Mouse (Mus musculus) intestine, postnatal 0 days (tissue): ENCODE data around the gene Snrk. TPM values are rescaled to one million over a fixed set of nuclear protein-coding genes. Genes with fewer than 3 reads are reported as not detected.

Experiments
- ATAC-seq: fragments of 200-750 bp; cut with Nextera tagmentation; 2 replicates; pipeline ENCODE4 v1.8.0; 2017; ENCODE audit warnings: mild to moderate bottlenecking, moderate TSS enrichment, moderate library complexity
- H3K27ac ChIP-seq: fragments of 300-500 bp; sonication (generic); 2 replicates; pipeline ENCODE4 v1.5.1; 2014; ENCODE audit warnings: mild to moderate bottlenecking, low read depth, low read length, moderate library complexity
- H3K27me3 ChIP-seq: fragments of 300-500 bp; sonication (generic); replicated peaks from 2 replicates; pipeline ENCODE4 v1.6.1; 2014; ENCODE audit warnings: low read length, mixed read lengths; ENCODE audit not compliant: control insufficient read depth, insufficient read depth
- H3K36me3 ChIP-seq: fragments of 300-500 bp; sonication (generic); 2 replicates; pipeline ENCODE4 v1.6.1; 2014; ENCODE audit warnings: mild to moderate bottlenecking, moderate library complexity; ENCODE audit not compliant: control insufficient read depth, insufficient read depth
- H3K4me1 ChIP-seq: fragments of 300-500 bp; sonication (generic); replicated peaks from 2 replicates; pipeline ENCODE4 v1.6.1; 2014; ENCODE audit warnings: antibody characterized with exemption, low read length, mixed read lengths; ENCODE audit not compliant: control insufficient read depth, insufficient read depth
- H3K4me2 ChIP-seq: fragments of 300-500 bp; sonication (generic); replicated peaks from 2 replicates; pipeline ENCODE4 v1.6.1; 2014; ENCODE audit warnings: low read depth, mild to moderate bottlenecking, moderate library complexity
- H3K4me3 ChIP-seq: fragments of 300-500 bp; sonication (generic); 2 replicates; pipeline ENCODE4 v1.5.1; 2014; ENCODE audit warnings: low read depth, low read length
- H3K9ac ChIP-seq: fragments of 300-500 bp; sonication (generic); 2 replicates; pipeline ENCODE4 v1.6.1; 2014; ENCODE audit warnings: mild to moderate bottlenecking, low read depth, low read length
- H3K9me3 ChIP-seq: fragments of 300-500 bp; sonication (generic); 2 replicates; pipeline ENCODE4 v1.6.1; 2016; ENCODE audit warnings: mixed run types; ENCODE audit not compliant: control insufficient read depth
- CTCF ChIP-seq: sonication (generic); IDR thresholded peaks from 2 replicates; pipeline ENCODE4 v1.5.1; 2016; ENCODE audit warnings: low read depth, mild to moderate bottlenecking, control low read depth, antibody characterized with exemption, moderate library complexity
- WGBS: fragments of 180-500 bp; shearing (Covaris S2); extraction: QIAGEN DNeasy Blood & Tissue Kit; methylation state at CpG from one replicate; pipeline ENCODE4 v1.1.7; 2014; 5-methylcytosine and 5-hydroxymethylcytosine counted together
- polyA plus RNA-seq: library from polyadenylated mRNA; unstranded; fragments of >200 nt; fragmentation: Nextera tagmentation; extraction: Ambion mirVana; gene quantifications from 2 replicates; pipeline ENCODE4 v1.2.1, GENCODE M21; 2015

Gene Snrk
- polyA plus RNA-seq, 1 experiment from 2014 or later, result 35.4 TPM

DNA sequence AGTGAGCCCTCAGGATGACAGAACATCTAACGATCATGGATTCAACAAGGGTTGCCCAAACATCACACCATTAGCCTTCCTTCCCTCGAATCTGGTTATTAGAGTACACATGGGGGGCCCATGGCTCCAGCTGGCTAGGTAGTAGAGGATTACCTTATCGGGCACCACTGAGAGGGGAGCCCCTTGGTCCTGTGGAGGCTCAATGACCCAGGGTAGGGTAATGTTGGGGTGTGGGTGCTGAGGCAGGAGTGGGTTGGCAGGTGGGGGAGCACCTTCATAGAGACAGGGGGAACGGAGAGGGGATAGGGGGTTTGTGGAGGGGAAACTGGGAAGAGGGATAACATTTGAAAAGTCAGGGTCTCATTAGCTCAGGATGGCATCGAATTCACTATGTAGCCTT, 6.1 kb upstream of the Snrk start:
- Histone ChIP-seq H3K27me3 (no peaks in the 10 kb centered on the region), H3K4me3 (no peak overlapping the region), H3K9ac (no peak overlapping the region), H3K36me3 (no peaks in the 10 kb centered on the region), H3K4me1 (no peaks in the 10 kb centered on the region), H3K9me3 (no peaks in the 10 kb centered on the region), H3K27ac (no peak overlapping the region; the same call in 1 of the 2 replicates), H3K4me2 (no peak overlapping the region)
- WGBS, result 85% methylated on average over 5 of the region's 5 CpGs
- ATAC-seq, result no peak
- no peak for TF ChIP-seq CTCF

GRCm38 (mm10) chr9:122115552-122115951, 1.5 kb upstream of the Snrk start:
- Histone ChIP-seq H3K9me3 (no peaks in the 10 kb centered on the region), H3K27me3 (no peaks in the 10 kb centered on the region), H3K27ac (no peak overlapping the region), H3K36me3 (no peaks in the 10 kb centered on the region), H3K4me3 (no peak overlapping the region), H3K9ac (no peak overlapping the region), H3K4me1 (no peaks in the 10 kb centered on the region; the same call in 1 of the 2 replicates), H3K4me2 (no peak overlapping the region)
- 42% methylated on average over 4 of the region's 4 CpGs for WGBS
- no peak for ATAC-seq
- no peak for TF ChIP-seq CTCF

GRCm38 (mm10) chr9:122116359-122116758, 707 bp upstream of the Snrk start:
- TF ChIP-seq CTCF, result no peak
- Histone ChIP-seq H3K4me3 (no peak overlapping the region), H3K27ac (no peak overlapping the region), H3K4me2 (no peak overlapping the region), H3K27me3 (no peaks in the 10 kb centered on the region), H3K9ac (no peak overlapping the region), H3K9me3 (no peaks in the 10 kb centered on the region), H3K4me1 (no peaks in the 10 kb centered on the region; the same call in 1 of the 2 replicates), H3K36me3 (no peaks in the 10 kb centered on the region; the same call in 1 of the 2 replicates)
- no peak for ATAC-seq
- WGBS, result 18% methylated on average over 1 of the region's 1 CpGs

- no peak for TF ChIP-seq CTCF
- Histone ChIP-seq H3K4me2 (peak overlapping the region; percentile 74), H3K9ac (peak overlapping the region; percentile 93), H3K4me1 (no peaks in the 10 kb centered on the region; the same call in 1 of the 2 replicates), H3K36me3 (no peaks in the 10 kb centered on the region; the same call in 1 of the 2 replicates), H3K9me3 (no peaks in the 10 kb centered on the region), H3K4me3 (peak overlapping the region; percentile 77), H3K27ac (peak overlapping the region; percentile 94), H3K27me3 (no peaks in the 10 kb centered on the region)
- no peak for ATAC-seq
- WGBS, result 2% methylated on average over 40 of the region's 40 CpGs
Measured at GRCm38 (mm10) chr9:122117692-122118529, 845 bp downstream of the Snrk start.

DNA sequence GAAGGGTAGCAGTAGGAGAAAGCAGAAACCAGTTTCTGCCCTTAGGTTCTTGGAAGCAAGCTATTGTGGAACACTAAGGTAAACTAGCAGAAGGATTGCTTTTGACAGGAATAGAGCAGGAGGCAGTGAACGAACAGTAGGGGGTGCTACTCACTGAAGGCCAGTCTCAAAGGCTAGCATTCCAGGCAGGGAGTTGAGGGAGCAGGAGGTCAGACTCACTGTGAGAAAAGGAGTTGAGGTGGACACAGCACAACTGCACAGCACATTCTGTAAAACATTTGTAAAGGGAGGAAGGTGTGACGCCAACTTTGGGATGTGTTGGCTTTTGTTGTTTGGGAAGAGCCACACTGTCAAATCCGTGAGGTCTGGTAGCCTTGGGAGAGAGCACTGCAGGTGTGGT, 3.0 kb downstream of the Snrk start:
- Histone ChIP-seq H3K9ac (no peak overlapping the region), H3K27me3 (no peaks in the 10 kb centered on the region), H3K27ac (no peak overlapping the region), H3K4me1 (peaks cover 5% of the 10 kb centered on the region), H3K36me3 (no peaks in the 10 kb centered on the region; the same call in 1 of the 2 replicates), H3K4me2 (peak overlapping the region; percentile 4; the same call in 1 of the 2 replicates), H3K9me3 (no peaks in the 10 kb centered on the region), H3K4me3 (no peak overlapping the region)
- TF ChIP-seq CTCF, result peak; percentile 94
- 40% methylated on average over 3 of the region's 3 CpGs for WGBS
- ATAC-seq, result no peak

DNA sequence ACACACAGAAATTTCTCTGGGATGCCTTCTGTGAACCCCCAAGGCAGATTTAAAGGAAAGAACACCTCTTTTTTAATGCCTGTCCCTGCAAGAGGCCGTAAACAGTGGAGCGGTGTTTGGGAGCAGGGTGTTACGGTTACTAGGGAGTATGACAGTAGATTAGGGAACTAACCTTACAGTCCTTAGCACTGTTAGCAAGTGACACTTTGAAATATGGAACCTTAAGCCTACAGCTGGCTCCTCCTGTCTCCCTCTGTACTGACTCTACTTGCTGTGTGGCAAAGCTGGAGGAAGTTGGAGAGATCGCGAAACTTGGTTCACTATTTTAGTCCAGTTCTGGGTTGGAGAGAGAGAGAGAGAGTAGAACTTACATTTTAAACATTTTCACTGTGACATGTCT, 5.0 kb downstream of the Snrk start:
- Histone ChIP-seq H3K4me2 (no peak overlapping the region), H3K27ac (no peak overlapping the region), H3K4me1 (peaks cover 12% of the 10 kb centered on the region), H3K9me3 (no peaks in the 10 kb centered on the region), H3K36me3 (no peaks in the 10 kb centered on the region; the same call in 1 of the 2 replicates), H3K9ac (no peak overlapping the region), H3K27me3 (no peaks in the 10 kb centered on the region), H3K4me3 (no peak overlapping the region)
- 78% methylated on average over 5 of the region's 5 CpGs for WGBS
- ATAC-seq, result no peak
- no peak for TF ChIP-seq CTCF
